Mouse (Mus musculus): ENCODE measurements around the gene Pla2g15. TPM values are rescaled to one million over a fixed set of nuclear protein-coding genes. Genes with fewer than 3 reads are reported as not detected.
"Not testable (repeated sequence)": the region's sequence is repeated elsewhere in the genome, so short reads cannot be mapped to it uniquely, and the experiment has no call there.

The Pla2g15 gene
- polyA plus RNA-seq, 1 experiment from 2014 or later, result 7.9 TPM

GRCm38 (mm10) chr8:106198741-106199140, 48.5 kb downstream of the Pla2g15 start:
- peak; percentile 91 for TF ChIP-seq CTCF (IDR thresholded peaks at IDR 0.05; ENCODE audit: low read depth)
- 3% methylated on average over 1 of the region's 1 CpGs for WGBS
- H3K4me3 ChIP-seq (ENCODE audit: low read depth, low read length), result no peak overlapping the region
- peak; percentile 71 for ATAC-seq
- no peaks in the 10 kb centered on the region for H3K27me3 ChIP-seq (replicated peaks; ENCODE audit: control insufficient read depth, insufficient read depth, low read length)
- H3K9me3 ChIP-seq (ENCODE audit: control insufficient read depth), result no peaks in the 10 kb centered on the region
- no peak overlapping the region for H3K4me2 ChIP-seq (replicated peaks; ENCODE audit: low read depth)
- no peaks in the 10 kb centered on the region for H3K4me1 ChIP-seq (replicated peaks; ENCODE audit: control insufficient read depth, insufficient read depth, low read length)
- H3K27ac ChIP-seq (ENCODE audit: low read depth, low read length), result no peak overlapping the region
- H3K36me3 ChIP-seq (ENCODE audit: control insufficient read depth, insufficient read depth), result peaks cover 42% of the 10 kb centered on the region
- no peak overlapping the region for H3K9ac ChIP-seq (ENCODE audit: low read depth, low read length)

GRCm38 (mm10) chr8:106199596-106199995, 49.4 kb downstream of the Pla2g15 start:
- H3K27me3 ChIP-seq (replicated peaks; ENCODE audit: control insufficient read depth, insufficient read depth, low read length); H3K27ac ChIP-seq (ENCODE audit: low read depth, low read length); H3K9ac ChIP-seq (ENCODE audit: low read depth, low read length); H3K4me1 ChIP-seq (replicated peaks; ENCODE audit: control insufficient read depth, insufficient read depth, low read length); H3K9me3 ChIP-seq (ENCODE audit: control insufficient read depth); H3K4me3 ChIP-seq (ENCODE audit: low read depth, low read length); H3K4me2 ChIP-seq (replicated peaks; ENCODE audit: low read depth); ATAC-seq: not testable (repeated sequence)
- 84% methylated on average over 3 of the region's 3 CpGs for WGBS
- H3K36me3 ChIP-seq (ENCODE audit: control insufficient read depth, insufficient read depth), result peaks cover 49% of the 10 kb centered on the region

- H3K4me1 ChIP-seq (replicated peaks; ENCODE audit: control insufficient read depth, insufficient read depth, low read length), result peaks cover 8% of the 10 kb centered on the region; the same call in 1 of the 2 replicates
- peak overlapping the region; percentile 82 for H3K4me3 ChIP-seq (ENCODE audit: low read depth, low read length)
- TF ChIP-seq CTCF (IDR thresholded peaks at IDR 0.05; ENCODE audit: low read depth), result no peak
- peak overlapping the region; percentile 89 for H3K9ac ChIP-seq (ENCODE audit: low read depth, low read length)
- peak; percentile 77 for ATAC-seq
- H3K4me2 ChIP-seq (replicated peaks; ENCODE audit: low read depth), result peak overlapping the region; percentile 81
- H3K27me3 ChIP-seq (replicated peaks; ENCODE audit: control insufficient read depth, insufficient read depth, low read length), result no peaks in the 10 kb centered on the region
- H3K9me3 ChIP-seq (ENCODE audit: control insufficient read depth), result no peaks in the 10 kb centered on the region
- H3K36me3 ChIP-seq (ENCODE audit: control insufficient read depth, insufficient read depth), result peaks cover 20% of the 10 kb centered on the region; the same call in 1 of the 2 replicates
- peak overlapping the region; percentile 95 for H3K27ac ChIP-seq (ENCODE audit: low read depth, low read length)
- WGBS, result under 1% methylated on average over 34 of the region's 35 CpGs
These were observed 60.0 kb downstream of the Pla2g15 start for GRCm38 (mm10) chr8:106210035-106210731.

- no peaks in the 10 kb centered on the region for H3K27me3 ChIP-seq (replicated peaks; ENCODE audit: control insufficient read depth, insufficient read depth, low read length)
- peak within 1 kb of the TSS; percentile 82 for H3K4me3 ChIP-seq (ENCODE audit: low read depth, low read length)
- peak within 1 kb of the TSS; percentile 95 for H3K27ac ChIP-seq (ENCODE audit: low read depth, low read length)
- peaks cover 8% of the 10 kb centered on the region; the same call in 1 of the 2 replicates for H3K4me1 ChIP-seq (replicated peaks; ENCODE audit: control insufficient read depth, insufficient read depth, low read length)
- peak within 1 kb of the TSS; percentile 89 for H3K9ac ChIP-seq (ENCODE audit: low read depth, low read length)
- ATAC-seq, result peak; percentile 99
- TF ChIP-seq CTCF (IDR thresholded peaks at IDR 0.05; ENCODE audit: low read depth), result no peak
- H3K9me3 ChIP-seq (ENCODE audit: control insufficient read depth), result no peaks in the 10 kb centered on the region
- under 1% methylated on average over 52 of the region's 52 CpGs for WGBS
- H3K36me3 ChIP-seq (ENCODE audit: control insufficient read depth, insufficient read depth), result peaks cover 20% of the 10 kb centered on the region; the same call in 1 of the 2 replicates
- H3K4me2 ChIP-seq (replicated peaks; ENCODE audit: low read depth), result peak within 1 kb of the TSS; percentile 81
These were observed 60.7 kb downstream of the Pla2g15 start, which contains the start of the genes Slc7a6os and Prmt7 for GRCm38 (mm10) chr8:106210821-106211345. Gene Slc7a6os (minus strand): TSS chr8:106210935. Gene Prmt7 (plus strand): TSS chr8:106210936.

GRCm38 (mm10) chr8:106211421-106211820, 61.2 kb downstream of the Pla2g15 start:
- Histone ChIP-seq H3K4me1 (replicated peaks; ENCODE audit: control insufficient read depth, insufficient read depth, low read length) (peaks cover 8% of the 10 kb centered on the region; the same call in 1 of the 2 replicates), H3K4me2 (replicated peaks; ENCODE audit: low read depth) (peak overlapping the region; percentile 81), H3K4me3 (ENCODE audit: low read depth, low read length) (peak overlapping the region; percentile 82), H3K27ac (ENCODE audit: low read depth, low read length) (peak overlapping the region; percentile 95; the same call in 1 of the 2 replicates), H3K9ac (ENCODE audit: low read depth, low read length) (peak overlapping the region; percentile 89), H3K27me3 (replicated peaks; ENCODE audit: control insufficient read depth, insufficient read depth, low read length) (no peaks in the 10 kb centered on the region), H3K36me3 (ENCODE audit: control insufficient read depth, insufficient read depth) (peaks cover 20% of the 10 kb centered on the region; the same call in 1 of the 2 replicates), H3K9me3 (ENCODE audit: control insufficient read depth) (no peaks in the 10 kb centered on the region)
- WGBS, result 2% methylated on average over 13 of the region's 13 CpGs
- no peak for ATAC-seq
- no peak for TF ChIP-seq CTCF (IDR thresholded peaks at IDR 0.05; ENCODE audit: low read depth)

GRCm38 (mm10) chr8:106213959-106214358, 63.8 kb downstream of the Pla2g15 start:
- 93% methylated on average over 3 of the region's 3 CpGs for WGBS
- H3K36me3 ChIP-seq (ENCODE audit: control insufficient read depth, insufficient read depth), result peaks cover 16% of the 10 kb centered on the region; the same call in 1 of the 2 replicates
- H3K9me3 ChIP-seq (ENCODE audit: control insufficient read depth), result no peaks in the 10 kb centered on the region
- no peak overlapping the region for H3K4me3 ChIP-seq (ENCODE audit: low read depth, low read length)
- ATAC-seq, result no peak
- no peaks in the 10 kb centered on the region for H3K27me3 ChIP-seq (replicated peaks; ENCODE audit: control insufficient read depth, insufficient read depth, low read length)
- no peak for TF ChIP-seq CTCF (IDR thresholded peaks at IDR 0.05; ENCODE audit: low read depth)
- H3K4me1 ChIP-seq (replicated peaks; ENCODE audit: control insufficient read depth, insufficient read depth, low read length), result peaks cover 8% of the 10 kb centered on the region; the same call in 1 of the 2 replicates
- H3K27ac ChIP-seq (ENCODE audit: low read depth, low read length), result no peak overlapping the region
- H3K9ac ChIP-seq (ENCODE audit: low read depth, low read length), result no peak overlapping the region
- H3K4me2 ChIP-seq (replicated peaks; ENCODE audit: low read depth), result no peak overlapping the region

Other genes with a start within 250 kb of the Pla2g15 start
- gene Pskh1, start 250.0 kb upstream of the Pla2g15 start, polyA plus RNA-seq (2015; fragmentation: Nextera tagmentation; extraction: Ambion mirVana), result 11.0 and 12.5 TPM in 2 replicates
- gene Ctrl, start 216.5 kb upstream of the Pla2g15 start, polyA plus RNA-seq (2015; fragmentation: Nextera tagmentation; extraction: Ambion mirVana), result 0.63 and 1.4 TPM in 2 replicates
- 186 and 204 TPM in 2 replicates for gene Psmb10, start 212.0 kb upstream of the Pla2g15 start, polyA plus RNA-seq (2015; fragmentation: Nextera tagmentation; extraction: Ambion mirVana)
- 0.20 and 0.37 TPM in 2 replicates for gene Lcat, start 207.0 kb upstream of the Pla2g15 start, polyA plus RNA-seq (2015; fragmentation: Nextera tagmentation; extraction: Ambion mirVana)
- gene Slc12a4, start 184.3 kb upstream of the Pla2g15 start, polyA plus RNA-seq (2015; fragmentation: Nextera tagmentation; extraction: Ambion mirVana), result 6.8 and 8.0 TPM in 2 replicates
- gene Dpep3, start 171.0 kb upstream of the Pla2g15 start, polyA plus RNA-seq (2015; fragmentation: Nextera tagmentation; extraction: Ambion mirVana), result not detected in 2 replicates
- gene Dus2, start 159.1 kb upstream of the Pla2g15 start, polyA plus RNA-seq (2015; fragmentation: Nextera tagmentation; extraction: Ambion mirVana), result 7.6 and 8.3 TPM in 2 replicates
- gene Dpep2nb, start 144.4 kb upstream of the Pla2g15 start, polyA plus RNA-seq (2015; fragmentation: Nextera tagmentation; extraction: Ambion mirVana), result not detected in 2 replicates
- 7.5 and 8.5 TPM in 2 replicates for gene Ddx28, start 138.5 kb upstream of the Pla2g15 start, polyA plus RNA-seq (2015; fragmentation: Nextera tagmentation; extraction: Ambion mirVana)
- 3.1 and 4.1 TPM in 2 replicates for gene Nfatc3, start 91.6 kb upstream of the Pla2g15 start, polyA plus RNA-seq (2015; fragmentation: Nextera tagmentation; extraction: Ambion mirVana)
- 9.2 and 11.0 TPM in 2 replicates for gene Esrp2, start 13.4 kb upstream of the Pla2g15 start, polyA plus RNA-seq (2015; fragmentation: Nextera tagmentation; extraction: Ambion mirVana)
- gene Slc7a6, start 18.5 kb downstream of the Pla2g15 start, polyA plus RNA-seq (2015; fragmentation: Nextera tagmentation; extraction: Ambion mirVana), result 18.0 and 18.4 TPM in 2 replicates
- gene Slc7a6os, start 60.5 kb downstream of the Pla2g15 start, polyA plus RNA-seq (2015; fragmentation: Nextera tagmentation; extraction: Ambion mirVana), result 17.0 and 21.0 TPM in 2 replicates
- gene Prmt7, start 60.5 kb downstream of the Pla2g15 start, polyA plus RNA-seq (2015; fragmentation: Nextera tagmentation; extraction: Ambion mirVana), result 11.7 and 12.2 TPM in 2 replicates
- gene Smpd3, start 187.6 kb downstream of the Pla2g15 start, polyA plus RNA-seq (2015; fragmentation: Nextera tagmentation; extraction: Ambion mirVana), result 10.6 and 11.8 TPM in 2 replicates